Mouse (Mus musculus): Measurements from ENCODE around the gene Best2.

Gene Best2

DNA sequence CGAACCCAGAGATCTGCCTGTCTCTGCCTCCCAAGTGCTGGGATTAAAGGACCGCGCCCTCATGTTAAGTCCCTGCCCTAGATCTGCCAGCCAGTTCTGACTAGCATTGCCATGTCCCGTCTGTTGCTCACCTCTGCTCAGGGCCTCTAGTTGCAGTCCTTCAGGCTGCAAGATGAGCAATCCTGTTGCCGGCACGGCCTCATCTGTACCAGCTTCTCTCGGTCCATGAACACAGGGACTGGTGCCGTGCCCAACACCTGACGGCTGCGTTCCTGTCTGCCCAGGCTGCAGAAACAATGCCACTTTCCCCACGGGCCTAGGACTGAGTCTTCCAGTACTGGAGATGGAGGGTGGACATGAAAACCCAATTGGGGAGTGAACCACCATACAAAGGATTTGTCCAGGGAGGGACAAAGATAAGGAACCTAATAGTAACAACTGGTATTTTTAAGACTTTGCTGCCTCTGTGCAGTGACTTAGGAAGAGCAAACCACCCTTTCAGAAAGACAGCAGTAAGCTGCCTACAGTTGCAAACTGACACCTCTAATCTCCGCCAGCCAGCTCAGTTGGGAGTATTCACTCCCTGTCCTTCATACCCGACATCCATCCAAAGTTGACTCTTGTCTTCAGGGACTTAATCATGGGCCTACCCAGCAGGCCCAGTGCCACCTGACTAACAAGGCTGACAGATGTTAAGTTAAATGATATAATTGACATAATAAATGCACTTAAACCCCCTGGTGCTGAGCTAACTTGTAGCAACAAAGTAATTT is 46.6 kb downstream of the Best2 start:
- DNase-seq (ENCODE audit: low read depth), result no peak

DNA sequence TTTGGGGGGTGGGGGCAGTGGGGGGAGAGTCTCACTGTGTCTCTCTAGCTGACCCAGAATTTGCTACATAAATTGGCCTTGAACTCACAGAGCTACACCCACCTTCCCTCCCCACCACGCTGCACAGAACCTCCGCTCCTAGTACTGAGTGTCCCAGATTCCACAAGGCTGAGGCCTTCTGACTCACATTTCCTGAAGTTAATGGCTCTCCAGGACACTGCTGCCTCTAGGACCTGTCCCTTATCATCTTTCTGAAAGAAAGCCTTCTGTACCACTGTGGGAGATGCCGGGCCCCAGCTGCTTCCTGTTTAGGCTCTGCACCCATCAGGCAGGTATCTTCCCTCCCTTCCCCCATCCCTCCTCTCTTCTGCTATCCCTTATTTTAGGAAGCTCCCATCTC is 47.7 kb downstream of the Best2 start:
- no peak for DNase-seq (ENCODE audit: low read depth)

GRCm38 (mm10) chr8:84965731-84966291 is 48.5 kb downstream of the Best2 start:
- DNase-seq (ENCODE audit: low read depth), result peak; percentile 94

DNA sequence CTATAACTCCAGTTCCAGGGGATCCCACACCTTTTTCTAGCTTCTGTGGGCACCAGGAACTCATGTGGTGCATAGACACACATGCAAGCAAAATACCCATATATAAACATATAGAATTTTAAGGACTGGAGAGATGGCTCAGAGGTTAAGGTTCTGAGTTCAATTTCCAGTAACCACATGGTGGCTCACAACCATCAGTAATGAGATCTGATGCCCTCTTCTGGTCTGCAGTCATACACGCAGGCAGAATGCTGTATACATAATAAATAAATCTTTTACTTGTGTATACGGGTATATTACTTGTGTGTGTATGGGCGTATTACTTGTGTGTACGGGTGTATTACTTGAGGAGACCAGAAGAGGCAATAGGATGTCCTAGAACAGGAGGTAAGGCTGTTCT is 50.4 kb downstream of the Best2 start:
- DNase-seq (ENCODE audit: low read depth), result no peak

DNA sequence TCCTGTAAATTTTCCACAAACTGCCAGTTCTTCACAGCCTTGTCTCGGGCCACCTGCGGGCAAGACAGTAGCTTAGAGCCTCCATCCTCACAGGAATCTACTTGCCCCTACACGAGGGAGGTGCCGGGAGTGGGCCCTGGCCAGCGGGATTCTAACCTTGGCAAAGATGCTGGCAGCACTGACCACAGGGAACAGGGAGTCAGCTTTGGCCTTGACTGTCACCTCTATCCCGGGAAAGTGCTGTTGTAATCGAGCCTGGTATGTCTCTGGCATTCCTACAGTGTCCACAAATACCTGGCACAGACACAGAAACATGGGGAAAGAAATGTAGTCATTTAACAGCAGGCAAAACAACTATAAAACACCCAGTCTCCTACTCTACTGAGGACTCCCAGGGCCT is 54.5 kb downstream of the Best2 start:
- DNase-seq (ENCODE audit: low read depth), result no peak

Measured in naive thymus-derived CD4-positive, alpha-beta T cell, adult 2 months (primary cell).